Mouse (Mus musculus): Measurements from ENCODE around the gene Bace1.

Bace1 gene

DNA sequence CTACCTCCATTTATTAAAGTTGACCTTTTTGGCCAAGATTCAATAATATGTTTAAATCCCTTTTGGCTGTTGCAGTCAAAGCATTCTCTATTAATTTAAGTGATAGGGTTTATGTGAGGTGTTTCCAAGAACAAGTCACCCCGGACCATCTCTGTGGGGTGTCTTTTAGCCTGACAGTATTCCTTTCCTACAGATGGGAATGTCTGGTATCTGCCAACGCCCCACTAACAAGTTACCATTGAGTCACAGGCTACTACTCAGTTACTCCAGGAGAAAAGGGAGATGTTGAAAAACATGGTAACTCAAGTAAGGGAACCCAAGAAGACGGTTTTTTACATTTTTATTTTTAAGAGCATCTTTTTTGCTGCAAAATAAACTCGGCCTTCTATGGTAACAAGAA lies 66.8 kb downstream of the Bace1 start:
- no peaks in the 10 kb centered on the region for H3K27me3 ChIP-seq (ENCODE audit: control insufficient read depth, insufficient read depth, low read length, poor library complexity, severe bottlenecking)
- no peak for DNase-seq (ENCODE audit: low read depth, low spot score)
- 0 out of 2 replicates have a peak, but pooled peaks cover 2% of the 10 kb centered on the region for H3K36me3 ChIP-seq (ENCODE audit: control insufficient read depth, insufficient read depth, low read length, poor library complexity, severe bottlenecking)

- Histone ChIP-seq H3K27me3 (ENCODE audit: control insufficient read depth, insufficient read depth, low read length, poor library complexity, severe bottlenecking) (no peaks in the 10 kb centered on the region), H3K36me3 (ENCODE audit: control insufficient read depth, insufficient read depth, low read length, poor library complexity, severe bottlenecking) (0 out of 2 replicates have a peak, but pooled peaks cover 2% of the 10 kb centered on the region)
- DNase-seq (ENCODE audit: low read depth, low spot score) = peak; percentile 31
Observed at GRCm38 (mm10) chr9:45905811-45906237, 67.4 kb downstream of the Bace1 start.

DNA sequence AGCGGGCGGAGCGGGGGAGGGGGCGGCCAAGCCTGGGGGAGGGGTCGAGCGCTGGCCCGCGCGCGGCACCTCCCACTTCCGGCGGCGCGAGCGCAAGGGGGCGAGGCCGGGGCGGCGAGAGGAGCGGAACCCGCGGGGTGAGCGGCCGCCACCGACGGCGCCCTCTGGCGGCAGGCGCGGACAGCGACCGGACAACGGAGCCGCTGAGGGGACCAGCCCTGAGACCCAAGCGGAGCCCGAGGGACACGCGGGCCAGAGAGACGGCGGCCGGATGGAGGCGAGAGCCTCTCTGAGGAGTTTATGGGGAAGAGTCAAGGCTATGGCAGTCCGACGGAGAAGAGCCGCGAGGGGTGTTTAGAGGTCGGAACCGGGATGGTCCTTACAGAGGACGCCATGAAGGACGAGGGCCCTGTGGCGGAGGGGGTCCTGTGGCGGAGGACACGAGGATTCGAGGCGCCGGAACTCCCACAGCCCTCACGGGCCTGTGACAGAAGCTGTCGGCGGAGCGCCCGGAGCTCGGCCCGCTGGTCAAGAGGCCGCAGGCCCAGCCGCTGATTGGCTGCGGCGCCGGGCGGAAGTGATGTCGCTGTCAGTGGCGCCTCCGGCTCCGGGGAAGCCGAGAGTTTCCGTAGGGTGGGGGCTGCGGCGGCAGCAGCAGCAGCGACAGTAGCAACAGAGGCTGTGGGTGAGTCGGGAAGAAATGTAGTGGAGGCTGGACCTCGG lies 68.1 kb downstream of the Bace1 start, which contains the start of the genes Pcsk7 and Rnf214:
Pcsk7 (plus strand) TSS at position 143 of the 723 bp plus-strand sequence.
Rnf214 (minus strand) TSS at position 557 of the 723 bp plus-strand sequence.
- Histone ChIP-seq H3K27me3 (ENCODE audit: control insufficient read depth, insufficient read depth, low read length, poor library complexity, severe bottlenecking) (no peaks in the 10 kb centered on the region), H3K36me3 (ENCODE audit: control insufficient read depth, insufficient read depth, low read length, poor library complexity, severe bottlenecking) (no peaks in the 10 kb centered on the region)
- DNase-seq (ENCODE audit: low read depth, low spot score) = peak; percentile 91

- Histone ChIP-seq H3K27me3 (ENCODE audit: control insufficient read depth, insufficient read depth, low read length, poor library complexity, severe bottlenecking) (no peaks in the 10 kb centered on the region), H3K36me3 (ENCODE audit: control insufficient read depth, insufficient read depth, low read length, poor library complexity, severe bottlenecking) (0 out of 2 replicates have a peak, but pooled peaks cover 1% of the 10 kb centered on the region)
- DNase-seq (ENCODE audit: low read depth, low spot score) = peak; percentile 47
Observed at GRCm38 (mm10) chr9:45907078-45907428, 68.7 kb downstream of the Bace1 start.

- no peak for DNase-seq (ENCODE audit: low read depth, low spot score)
- peaks cover 9% of the 10 kb centered on the region for H3K36me3 ChIP-seq (ENCODE audit: control insufficient read depth, insufficient read depth, low read length, poor library complexity, severe bottlenecking)
- H3K27me3 ChIP-seq (ENCODE audit: control insufficient read depth, insufficient read depth, low read length, poor library complexity, severe bottlenecking) = no peaks in the 10 kb centered on the region
Observed at GRCm38 (mm10) chr9:45910995-45911394, 72.6 kb downstream of the Bace1 start.

DNA sequence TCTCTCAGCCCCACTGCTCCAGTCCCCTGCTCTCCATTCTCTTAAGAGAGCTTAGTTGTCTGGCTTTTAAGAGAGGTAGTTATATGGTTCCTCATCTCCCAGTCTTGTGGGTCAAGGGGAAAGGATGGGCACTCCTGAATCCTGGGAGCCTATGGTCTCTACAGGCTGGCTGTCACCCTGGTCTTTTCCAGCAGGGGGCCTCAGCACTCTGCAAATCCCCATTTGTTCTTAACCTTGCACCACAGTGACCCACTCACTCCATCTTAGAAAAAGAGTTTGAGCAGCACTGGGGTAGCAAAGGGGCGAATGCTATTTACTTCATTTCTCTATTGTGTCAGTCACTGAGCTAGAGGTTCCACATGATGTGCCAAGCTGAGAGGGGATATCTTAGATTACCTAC lies 73.3 kb downstream of the Bace1 start:
- peak; percentile 72 for DNase-seq (ENCODE audit: low read depth, low spot score)
- Histone ChIP-seq H3K27me3 (ENCODE audit: control insufficient read depth, insufficient read depth, low read length, poor library complexity, severe bottlenecking) (no peaks in the 10 kb centered on the region), H3K36me3 (ENCODE audit: control insufficient read depth, insufficient read depth, low read length, poor library complexity, severe bottlenecking) (peaks cover 9% of the 10 kb centered on the region)

All from splenic B cell, adult 2 months (primary cell).